Mouse (Mus musculus): ENCODE results near the gene Fabp2. TPM values are rescaled to one million over a fixed set of nuclear protein-coding genes. Genes with fewer than 3 reads are reported as not detected.

Gene Fabp2
- polyA plus RNA-seq, 1 experiment = not detected

GRCm38 (mm10) chr3:122878705-122879315, 16.1 kb upstream of the Fabp2 start:
- H3K4me3 ChIP-seq (ENCODE audit: insufficient read depth, poor library complexity, severe bottlenecking) = no peak overlapping the region
- no peaks in the 10 kb centered on the region for H3K79me3 ChIP-seq (ENCODE audit: low read depth)
- TF ChIP-seq USF1 (IDR thresholded peaks at IDR 0.05; ENCODE audit: low read depth) (no peak), CEBPB (IDR thresholded peaks at IDR 0.05; ENCODE audit: low read depth) (no peak), MYOG (IDR thresholded peaks at IDR 0.05; ENCODE audit: control insufficient read depth, extremely low read depth, insufficient read length) (no peak), MYOD1 (IDR thresholded peaks at IDR 0.05; ENCODE audit: control insufficient read depth, insufficient read length, low read depth) (no peak), FOSL1 (IDR thresholded peaks at IDR 0.05; ENCODE audit: insufficient read depth, low read length, poor library complexity, severe bottlenecking) (no peak), MAX (IDR thresholded peaks at IDR 0.05) (no peak), CTCF (IDR thresholded peaks at IDR 0.05; ENCODE audit: control insufficient read depth, insufficient read depth, insufficient read length) (no peak)
- H3K79me2 ChIP-seq (ENCODE audit: control insufficient read depth, insufficient read depth) = no peaks in the 10 kb centered on the region
- H3K36me3 ChIP-seq (ENCODE audit: control insufficient read depth, insufficient read depth) = no peaks in the 10 kb centered on the region
- H3K27me3 ChIP-seq (ENCODE audit: control insufficient read depth, insufficient read depth, insufficient read length) = no peaks in the 10 kb centered on the region
- no peak overlapping the region for H3ac ChIP-seq (ENCODE audit: control insufficient read depth, insufficient read length, low read depth)

GRCm38 (mm10) chr3:122887505-122888301, 7.2 kb upstream of the Fabp2 start:
- Histone ChIP-seq H3K79me3 (ENCODE audit: low read depth) (no peaks in the 10 kb centered on the region), H3K27me3 (ENCODE audit: control insufficient read depth, insufficient read depth, insufficient read length) (no peaks in the 10 kb centered on the region), H3ac (ENCODE audit: control insufficient read depth, insufficient read length, low read depth) (no peak overlapping the region), H3K79me2 (ENCODE audit: control insufficient read depth, insufficient read depth) (no peaks in the 10 kb centered on the region), H3K4me3 (ENCODE audit: insufficient read depth, poor library complexity, severe bottlenecking) (no peak overlapping the region), H3K36me3 (ENCODE audit: control insufficient read depth, insufficient read depth) (no peaks in the 10 kb centered on the region)
- TF ChIP-seq MAX (IDR thresholded peaks at IDR 0.05) = no peak
- no peak for TF ChIP-seq CEBPB (IDR thresholded peaks at IDR 0.05; ENCODE audit: low read depth)
- TF ChIP-seq MYOG (IDR thresholded peaks at IDR 0.05; ENCODE audit: control insufficient read depth, extremely low read depth, insufficient read length) = no peak
- TF ChIP-seq USF1 (IDR thresholded peaks at IDR 0.05; ENCODE audit: low read depth) = no peak
- TF ChIP-seq MYOD1 (IDR thresholded peaks at IDR 0.05; ENCODE audit: control insufficient read depth, insufficient read length, low read depth) = no peak
- no peak for TF ChIP-seq CTCF (IDR thresholded peaks at IDR 0.05; ENCODE audit: control insufficient read depth, insufficient read depth, insufficient read length)
- no peak for TF ChIP-seq FOSL1 (IDR thresholded peaks at IDR 0.05; ENCODE audit: insufficient read depth, low read length, poor library complexity, severe bottlenecking)

DNA sequence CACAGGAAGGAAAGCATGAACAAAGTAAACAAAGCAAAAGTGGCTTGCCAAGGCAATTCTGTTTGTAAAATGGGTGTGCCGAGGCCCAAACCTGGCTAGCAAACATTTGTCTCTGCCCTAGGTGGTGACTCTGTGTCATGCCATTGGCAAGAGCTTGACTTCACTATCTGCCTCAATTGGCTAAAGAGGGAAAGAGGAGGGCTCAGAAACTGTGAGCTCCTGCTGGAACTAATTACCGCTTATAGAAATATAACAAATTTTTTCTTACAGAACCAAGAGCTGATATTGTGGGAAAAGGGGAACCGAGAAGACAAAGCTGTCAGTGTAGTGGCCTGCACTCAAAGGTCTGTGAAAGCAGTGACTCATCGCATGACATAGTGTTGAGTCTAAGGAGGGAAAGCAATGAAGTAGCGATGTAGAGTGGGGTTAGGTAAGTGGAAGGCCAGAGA, 6.5 kb upstream of the Fabp2 start:
- Histone ChIP-seq H3K36me3 (ENCODE audit: control insufficient read depth, insufficient read depth) (no peaks in the 10 kb centered on the region), H3K4me3 (ENCODE audit: insufficient read depth, poor library complexity, severe bottlenecking) (no peak overlapping the region), H3ac (ENCODE audit: control insufficient read depth, insufficient read length, low read depth) (no peak overlapping the region), H3K79me3 (ENCODE audit: low read depth) (no peaks in the 10 kb centered on the region), H3K79me2 (ENCODE audit: control insufficient read depth, insufficient read depth) (no peaks in the 10 kb centered on the region), H3K27me3 (ENCODE audit: control insufficient read depth, insufficient read depth, insufficient read length) (no peaks in the 10 kb centered on the region)
- TF ChIP-seq CTCF (IDR thresholded peaks at IDR 0.05; ENCODE audit: control insufficient read depth, insufficient read depth, insufficient read length) = no peak
- TF ChIP-seq MYOD1 (IDR thresholded peaks at IDR 0.05; ENCODE audit: control insufficient read depth, insufficient read length, low read depth) = peak; percentile 26
- peak; percentile 42 for TF ChIP-seq FOSL1 (IDR thresholded peaks at IDR 0.05; ENCODE audit: insufficient read depth, low read length, poor library complexity, severe bottlenecking)
- TF ChIP-seq MAX (IDR thresholded peaks at IDR 0.05) = peak; percentile 55
- no peak for TF ChIP-seq USF1 (IDR thresholded peaks at IDR 0.05; ENCODE audit: low read depth)

- H3K27me3 ChIP-seq (ENCODE audit: control insufficient read depth, insufficient read depth, insufficient read length) = no peaks in the 10 kb centered on the region
- no peak overlapping the region for H3K4me3 ChIP-seq (ENCODE audit: insufficient read depth, poor library complexity, severe bottlenecking)
- no peaks in the 10 kb centered on the region for H3K79me3 ChIP-seq (ENCODE audit: low read depth)
- H3ac ChIP-seq (ENCODE audit: control insufficient read depth, insufficient read length, low read depth) = no peak overlapping the region
- H3K36me3 ChIP-seq (ENCODE audit: control insufficient read depth, insufficient read depth) = no peaks in the 10 kb centered on the region
- no peaks in the 10 kb centered on the region for H3K79me2 ChIP-seq (ENCODE audit: control insufficient read depth, insufficient read depth)
- TF ChIP-seq CTCF (IDR thresholded peaks at IDR 0.05; ENCODE audit: control insufficient read depth, insufficient read depth, insufficient read length) (no peak), CEBPB (IDR thresholded peaks at IDR 0.05; ENCODE audit: low read depth) (no peak), FOSL1 (IDR thresholded peaks at IDR 0.05; ENCODE audit: insufficient read depth, low read length, poor library complexity, severe bottlenecking) (no peak), MYOD1 (IDR thresholded peaks at IDR 0.05; ENCODE audit: control insufficient read depth, insufficient read length, low read depth) (no peak), MAX (IDR thresholded peaks at IDR 0.05) (no peak), USF1 (IDR thresholded peaks at IDR 0.05; ENCODE audit: low read depth) (no peak), MYOG (IDR thresholded peaks at IDR 0.05; ENCODE audit: control insufficient read depth, extremely low read depth, insufficient read length) (no peak)
These were observed 388 bp downstream of the Fabp2 start for GRCm38 (mm10) chr3:122895189-122895731.

GRCm38 (mm10) chr3:122898254-122898653, 3.4 kb downstream of the Fabp2 start:
- no peaks in the 10 kb centered on the region for H3K79me2 ChIP-seq (ENCODE audit: control insufficient read depth, insufficient read depth)
- no peaks in the 10 kb centered on the region for H3K36me3 ChIP-seq (ENCODE audit: control insufficient read depth, insufficient read depth)
- H3K79me3 ChIP-seq (ENCODE audit: low read depth) = no peaks in the 10 kb centered on the region
- no peak for TF ChIP-seq USF1 (IDR thresholded peaks at IDR 0.05; ENCODE audit: low read depth)
- no peak for TF ChIP-seq MYOG (IDR thresholded peaks at IDR 0.05; ENCODE audit: control insufficient read depth, extremely low read depth, insufficient read length)
- no peak for TF ChIP-seq CEBPB (IDR thresholded peaks at IDR 0.05; ENCODE audit: low read depth)
- TF ChIP-seq CTCF (IDR thresholded peaks at IDR 0.05; ENCODE audit: control insufficient read depth, insufficient read depth, insufficient read length) = no peak
- no peaks in the 10 kb centered on the region for H3K27me3 ChIP-seq (ENCODE audit: control insufficient read depth, insufficient read depth, insufficient read length)
- H3ac ChIP-seq (ENCODE audit: control insufficient read depth, insufficient read length, low read depth) = no peak overlapping the region
- no peak overlapping the region for H3K4me3 ChIP-seq (ENCODE audit: insufficient read depth, poor library complexity, severe bottlenecking)

Measured in C2C12 (cell line).